Mouse (Mus musculus): ENCODE measurements at regions not wholly inside any gene's neighbourhood (a gene's known extent, or its start where the extent isn't known, plus 50 kb on each side); places are given as distances from the start of the nearest gene placed in this dataset.

- no peak for DNase-seq (ENCODE audit: low spot score in 2 of 2)
Observed at GRCm38 (mm10) chr15:63671081-63671480, 173.9 kb downstream of the Gsdmc2 start.

DNA sequence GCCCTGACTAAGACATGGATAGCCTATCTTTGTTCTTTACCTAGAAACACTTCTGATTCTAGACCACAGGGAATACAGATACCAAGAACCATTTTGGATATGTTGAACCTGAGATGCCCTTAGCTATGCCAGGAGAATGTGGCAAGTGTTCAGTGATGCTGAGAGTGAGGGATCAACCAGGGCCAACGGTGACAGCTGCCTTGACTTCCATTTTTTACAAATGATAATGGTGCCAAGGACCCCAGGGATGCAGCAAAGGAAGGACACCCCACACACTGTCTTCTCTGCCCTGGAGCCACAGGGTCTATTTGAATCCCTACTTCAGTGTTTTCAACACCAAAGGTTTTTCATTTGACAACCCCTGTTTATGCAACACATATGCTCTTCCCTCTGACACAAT is 174.4 kb downstream of the Gsdmc2 start:
- no peak for DNase-seq (ENCODE audit: low spot score in 2 of 2)

- DNase-seq (ENCODE audit: low spot score in 2 of 2) = no peak
Observed at GRCm38 (mm10) chr15:63667536-63667935, 177.4 kb downstream of the Gsdmc2 start.

- peak in 1 of 2 experiments; percentile 12 for DNase-seq (ENCODE audit: low spot score in 2 of 2)
Observed at GRCm38 (mm10) chr15:63665517-63665916, 179.5 kb downstream of the Gsdmc2 start.

- no peak for DNase-seq (ENCODE audit: low spot score in 2 of 2)
Observed at GRCm38 (mm10) chr15:63664877-63665276, 180.1 kb downstream of the Gsdmc2 start.

DNA sequence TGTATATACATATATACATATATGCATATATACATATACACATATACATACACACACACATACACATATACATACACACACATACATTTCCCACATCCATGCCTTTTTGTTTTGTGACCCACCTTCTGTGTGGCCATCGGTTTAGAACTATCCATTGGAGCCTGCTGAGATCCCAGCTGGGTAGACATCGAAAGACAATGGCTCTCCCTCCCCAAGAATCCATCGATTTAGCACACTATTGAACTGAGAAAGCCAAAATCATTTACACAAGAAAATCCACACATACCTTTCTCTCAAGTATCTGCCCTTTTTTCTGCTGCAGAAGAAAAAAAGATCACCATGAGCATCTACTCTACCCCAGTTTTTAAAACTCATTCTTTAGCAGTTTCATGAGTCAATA is 182.8 kb downstream of the Gsdmc2 start:
- no peak for DNase-seq (ENCODE audit: low spot score in 2 of 2)

DNA sequence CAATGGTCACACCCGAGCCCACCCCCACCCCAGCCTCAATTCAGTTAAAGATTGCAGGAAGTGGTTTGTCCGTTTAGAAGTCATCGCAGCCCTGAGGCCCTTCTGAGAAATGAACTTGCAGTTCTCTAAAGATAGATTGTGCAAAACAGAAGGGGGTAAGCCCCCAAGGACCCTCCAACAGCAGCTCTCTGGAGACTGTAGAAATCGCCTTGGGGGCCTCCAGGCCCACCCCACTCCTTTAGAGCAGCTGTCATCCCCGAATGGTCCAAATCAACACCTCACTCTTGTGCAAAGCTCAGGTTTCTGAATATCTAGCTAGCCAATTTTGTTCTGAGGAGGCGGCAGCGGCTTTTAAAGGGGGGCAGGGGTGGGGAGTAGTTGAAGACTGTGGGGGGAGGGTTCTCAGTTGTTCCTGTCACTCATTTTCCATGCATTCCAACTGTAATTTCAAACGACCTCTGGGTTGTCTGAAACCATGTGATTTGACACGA is 186.9 kb downstream of the Gsdmc2 start:
- peak in 1 of 2 experiments; percentile 19 for DNase-seq (ENCODE audit: low spot score in 2 of 2)

DNA sequence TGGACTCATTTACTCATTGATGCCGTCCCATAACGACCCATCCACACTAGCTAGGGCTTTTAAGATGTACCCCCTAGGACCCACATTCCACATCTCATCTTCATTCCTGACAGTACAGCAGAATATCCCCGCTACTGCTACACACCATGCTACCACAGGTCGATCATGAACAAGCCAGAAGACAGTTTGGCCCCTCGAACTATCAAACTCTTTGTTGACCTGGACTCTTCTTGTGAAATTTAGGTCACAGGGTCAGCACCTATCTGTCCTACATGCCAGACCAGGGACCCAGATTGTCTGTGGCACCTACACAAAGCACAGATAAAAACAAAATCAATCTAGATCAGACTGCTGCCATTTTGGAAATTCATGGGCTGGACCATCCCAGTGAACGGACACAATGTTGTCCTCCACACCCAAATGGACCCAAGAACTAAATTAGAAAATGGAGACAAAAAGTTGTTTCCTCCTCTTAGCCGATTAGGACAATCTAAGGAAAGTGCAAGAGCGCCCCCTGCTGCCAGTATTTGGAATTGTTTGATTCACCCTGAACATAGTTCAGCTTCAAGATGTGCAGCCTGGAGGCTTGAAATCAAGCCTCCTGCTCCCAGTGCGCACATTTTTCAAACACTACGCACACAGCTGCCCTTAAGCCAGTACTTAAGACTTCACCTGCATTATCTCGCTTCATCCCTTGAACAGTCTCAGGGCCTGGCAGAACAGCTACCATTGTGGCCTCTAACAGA is 192.6 kb downstream of the Gsdmc2 start:
- peak; percentile 77 to 79 for DNase-seq (ENCODE audit: low spot score in 2 of 2)

GRCm38 (mm10) chr15:63651120-63651519 is 193.9 kb downstream of the Gsdmc2 start:
- no peak for DNase-seq (ENCODE audit: low spot score in 2 of 2)

GRCm38 (mm10) chr15:63648142-63648989 is 196.6 kb downstream of the Gsdmc2 start:
- DNase-seq (ENCODE audit: low spot score in 2 of 2) = peak in 1 of 2 experiments; percentile 10

GRCm38 (mm10) chr15:63624814-63625213 is 220.2 kb downstream of the Gsdmc2 start:
- DNase-seq (ENCODE audit: low spot score in 2 of 2) = no peak

GRCm38 (mm10) chr15:63624249-63624648 is 220.7 kb downstream of the Gsdmc2 start:
- no peak for DNase-seq (ENCODE audit: low spot score in 2 of 2)

GRCm38 (mm10) chr15:63616506-63617208 is 228.3 kb downstream of the Gsdmc2 start:
- peak in 1 of 2 experiments; percentile 10 for DNase-seq (ENCODE audit: low spot score in 2 of 2)

DNA sequence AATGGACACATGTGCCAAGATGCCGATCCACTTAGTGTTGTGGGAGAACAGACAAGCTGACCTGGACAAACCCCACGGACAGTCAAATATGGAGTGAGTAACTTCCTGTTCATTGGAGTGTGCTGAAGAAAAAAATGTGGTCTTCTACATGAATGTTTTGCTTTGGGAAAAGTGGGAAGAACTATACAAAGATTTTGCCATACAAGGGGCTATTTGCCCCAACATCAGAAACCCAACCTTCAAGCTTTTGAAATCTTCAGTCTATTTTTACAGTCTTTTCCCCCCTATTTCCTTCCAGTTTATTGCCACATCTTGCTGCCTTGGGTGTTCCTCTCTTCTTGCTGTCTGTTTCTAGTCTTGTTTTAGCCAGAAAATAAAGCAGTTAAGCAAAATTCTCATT is 230.8 kb downstream of the Gsdmc2 start:
- DNase-seq (ENCODE audit: low spot score in 2 of 2) = no peak

- DNase-seq (ENCODE audit: low spot score in 2 of 2) = no peak
Observed at GRCm38 (mm10) chr15:63613120-63613519, 231.9 kb downstream of the Gsdmc2 start.

- peak; percentile 16 to 54 for DNase-seq (ENCODE audit: low spot score in 2 of 2)
Observed at GRCm38 (mm10) chr15:63611161-63611560, 233.8 kb downstream of the Gsdmc2 start.

DNA sequence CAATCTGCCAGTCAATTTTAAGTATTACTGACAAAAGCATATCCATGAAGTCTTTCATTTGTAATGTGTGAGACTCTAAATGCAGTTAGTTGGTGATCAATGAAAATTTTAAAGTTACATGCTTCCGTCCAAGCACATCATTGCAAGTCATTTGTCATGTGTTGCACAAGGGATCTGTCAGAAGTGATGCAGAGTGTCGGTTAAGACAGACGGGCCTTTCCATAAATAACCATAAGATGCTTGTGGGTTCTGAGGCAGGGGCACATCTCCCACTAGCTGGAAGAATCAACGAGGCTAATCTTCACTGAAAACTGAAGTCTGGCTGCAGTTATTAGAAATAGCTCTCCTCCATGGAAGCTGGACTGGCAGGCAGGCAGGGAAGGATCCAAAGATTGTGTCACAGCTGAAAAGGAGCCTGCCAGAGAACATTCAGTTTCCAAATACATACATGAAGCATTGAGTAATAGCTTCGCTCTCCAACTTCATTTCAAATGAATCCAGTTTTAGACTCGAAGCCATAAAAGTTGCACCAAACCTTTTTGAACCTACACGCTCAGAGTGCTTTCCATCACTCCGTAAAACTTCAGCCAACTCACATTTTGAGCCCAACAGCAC is 241.8 kb downstream of the Gsdmc2 start:
- no peak for DNase-seq (ENCODE audit: low spot score in 2 of 2)

DNA sequence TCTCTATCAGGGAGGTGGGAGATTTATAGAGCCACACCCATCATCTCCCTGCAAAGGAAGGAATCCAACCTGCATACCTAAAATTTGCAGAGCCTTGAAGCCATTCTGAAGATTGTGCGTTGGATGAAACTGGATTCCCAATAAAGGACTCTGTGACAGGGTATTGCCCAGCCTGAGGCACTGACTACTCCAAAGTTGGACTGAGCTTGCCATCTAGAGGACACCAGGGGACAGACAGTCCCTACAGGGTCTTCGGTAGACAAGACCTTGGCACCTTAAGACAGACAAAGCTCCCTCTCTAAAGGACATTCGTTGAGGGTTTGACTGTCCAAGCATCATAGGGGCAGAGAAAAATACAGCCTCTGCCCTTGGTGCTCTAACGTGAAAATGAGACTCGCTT is 243.4 kb downstream of the Gsdmc2 start:
- DNase-seq (ENCODE audit: low spot score in 2 of 2) = peak in 1 of 2 experiments; percentile 29

- no peak for DNase-seq (ENCODE audit: low spot score in 2 of 2)
Observed at GRCm38 (mm10) chr15:63592758-63593463, 252.1 kb downstream of the Gsdmc2 start.

- DNase-seq (ENCODE audit: low spot score in 2 of 2) = no peak
Observed at GRCm38 (mm10) chr15:63559293-63559692, 285.7 kb downstream of the Gsdmc2 start.

GRCm38 (mm10) chr15:63558691-63559090 is 286.3 kb downstream of the Gsdmc2 start:
- DNase-seq (ENCODE audit: low spot score in 2 of 2) = no peak
